Mouse (Mus musculus): Measurements from ENCODE around the gene Mymx. TPM values are rescaled to one million over a fixed set of nuclear protein-coding genes. Genes with fewer than 3 reads are reported as not detected.

Mymx gene
- polyA plus RNA-seq, 1 experiment, result 0.42 TPM

DNA sequence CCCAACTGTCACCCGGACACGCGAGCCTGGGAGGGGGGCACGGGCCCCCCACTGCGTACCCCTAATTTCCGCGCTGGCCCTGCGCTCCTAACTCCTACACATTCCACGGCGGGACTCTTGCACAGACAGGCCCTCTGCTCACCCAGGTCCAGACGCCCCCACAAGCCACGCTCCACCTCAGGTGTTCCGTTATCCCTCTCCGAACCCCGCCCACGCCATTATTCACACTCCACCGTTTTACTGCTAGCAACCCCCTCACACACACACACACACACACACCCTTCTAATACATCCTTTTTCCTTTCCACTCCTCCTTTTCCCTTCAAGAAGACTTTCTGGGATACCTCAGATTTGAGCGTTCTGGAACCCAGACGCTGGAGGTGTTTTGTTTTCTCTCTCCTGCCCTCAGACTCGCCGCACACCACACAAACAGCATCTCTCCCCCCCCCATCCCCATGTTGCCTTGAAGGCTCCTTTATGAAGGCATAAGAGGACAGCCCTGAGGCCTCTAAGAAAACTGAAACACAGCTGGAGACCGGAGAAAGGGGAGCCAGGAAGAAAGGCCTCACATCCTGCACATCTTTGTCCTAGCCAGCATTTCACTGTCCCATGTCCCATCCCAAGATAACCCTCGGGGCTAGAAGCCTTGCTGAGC lies 6.0 kb downstream of the Mymx start:
- TF ChIP-seq CTCF (IDR thresholded peaks at IDR 0.05; ENCODE audit: borderline replicate concordance, extremely low read depth, insufficient read depth, insufficient read length) (no peak), POLR2A (IDR thresholded peaks at IDR 0.05; ENCODE audit: borderline replicate concordance, extremely low read depth, insufficient read depth, insufficient read length, poor library complexity, severe bottlenecking) (no peak)
- no peak for DNase-seq (ENCODE audit: low read depth)

GRCm38 (mm10) chr17:45594881-45595735 lies 6.8 kb downstream of the Mymx start:
- TF ChIP-seq POLR2A (IDR thresholded peaks at IDR 0.05; ENCODE audit: borderline replicate concordance, extremely low read depth, insufficient read depth, insufficient read length, poor library complexity, severe bottlenecking), result peak; percentile 17; the same call in 1 of the 2 replicates
- TF ChIP-seq CTCF (IDR thresholded peaks at IDR 0.05; ENCODE audit: borderline replicate concordance, extremely low read depth, insufficient read depth, insufficient read length), result no peak
- peak; percentile 81 for DNase-seq (ENCODE audit: low read depth)

GRCm38 (mm10) chr17:45594195-45594594 lies 7.7 kb downstream of the Mymx start:
- TF ChIP-seq POLR2A (IDR thresholded peaks at IDR 0.05; ENCODE audit: borderline replicate concordance, extremely low read depth, insufficient read depth, insufficient read length, poor library complexity, severe bottlenecking) (no peak), CTCF (IDR thresholded peaks at IDR 0.05; ENCODE audit: borderline replicate concordance, extremely low read depth, insufficient read depth, insufficient read length) (no peak)

DNA sequence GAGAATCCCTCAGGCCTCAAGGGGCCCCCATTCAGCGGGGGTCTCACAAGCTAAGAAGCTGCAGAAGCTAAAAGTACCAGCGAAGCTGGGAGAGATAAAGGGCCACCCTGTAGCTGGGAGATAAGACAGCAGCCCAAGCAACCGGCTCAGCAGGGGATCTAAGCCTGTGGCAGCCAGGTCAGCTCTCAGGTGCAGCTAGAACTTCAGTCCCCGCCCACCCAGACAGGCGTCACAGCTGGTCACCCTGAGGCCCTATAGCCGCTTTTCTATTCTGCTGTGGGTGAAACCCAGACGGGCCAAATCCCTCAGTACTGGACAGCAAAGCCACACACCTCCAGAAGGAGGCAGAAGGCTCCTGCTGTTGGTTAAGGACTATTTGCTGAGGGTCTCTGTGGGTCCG lies 8.4 kb downstream of the Mymx start:
- DNase-seq (ENCODE audit: low read depth), result no peak
- TF ChIP-seq CTCF (IDR thresholded peaks at IDR 0.05; ENCODE audit: borderline replicate concordance, extremely low read depth, insufficient read depth, insufficient read length) (no peak), POLR2A (IDR thresholded peaks at IDR 0.05; ENCODE audit: borderline replicate concordance, extremely low read depth, insufficient read depth, insufficient read length, poor library complexity, severe bottlenecking) (no peak)

More at GRCm38 (mm10) chr17:45594195-45594594, 7.7 kb downstream of the Mymx start:
- DNase-seq (ENCODE audit: low read depth), result no peak

DNA sequence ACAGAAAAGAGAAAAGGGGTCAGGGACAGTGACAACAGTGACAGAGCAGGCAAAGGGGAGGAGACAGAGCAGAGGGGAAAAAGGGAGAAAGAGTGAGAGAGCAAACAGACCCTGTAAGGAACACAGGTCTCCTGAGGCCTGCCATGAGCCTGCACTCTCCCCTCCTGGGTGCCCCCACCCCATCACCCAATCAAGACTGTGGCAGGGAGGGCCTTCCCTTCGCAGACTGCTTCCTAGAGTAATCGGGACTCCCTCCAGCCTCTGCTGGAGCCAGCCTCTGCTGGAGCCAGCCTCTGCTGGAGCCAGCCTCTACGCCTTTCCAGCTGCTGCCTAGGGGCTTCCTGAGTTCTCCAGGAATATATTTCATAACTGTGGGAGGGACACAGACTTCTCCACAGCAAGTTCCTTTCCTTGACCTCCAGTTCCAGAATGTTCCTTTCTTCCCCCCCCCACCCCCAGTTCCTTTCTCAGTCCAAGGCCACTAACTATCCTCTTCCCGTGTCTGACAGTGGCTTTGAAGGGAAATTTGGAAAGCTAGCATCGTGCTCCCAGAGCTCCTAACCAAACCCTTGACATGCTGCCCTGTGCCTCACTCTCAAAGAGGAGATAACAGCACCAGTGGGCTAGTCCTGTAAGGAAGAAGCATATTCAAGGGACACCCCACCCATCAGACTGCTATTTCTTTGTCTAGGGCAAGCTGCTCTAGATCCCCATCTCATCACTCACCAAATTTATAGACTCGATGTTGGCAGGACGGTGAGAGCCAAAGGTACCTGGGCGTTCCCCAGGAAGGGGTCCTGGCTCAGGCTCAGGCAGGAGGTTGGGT lies 9.1 kb downstream of the Mymx start:
- TF ChIP-seq CTCF (IDR thresholded peaks at IDR 0.05; ENCODE audit: borderline replicate concordance, extremely low read depth, insufficient read depth, insufficient read length) (no peak), POLR2A (IDR thresholded peaks at IDR 0.05; ENCODE audit: borderline replicate concordance, extremely low read depth, insufficient read depth, insufficient read length, poor library complexity, severe bottlenecking) (no peak)

DNA sequence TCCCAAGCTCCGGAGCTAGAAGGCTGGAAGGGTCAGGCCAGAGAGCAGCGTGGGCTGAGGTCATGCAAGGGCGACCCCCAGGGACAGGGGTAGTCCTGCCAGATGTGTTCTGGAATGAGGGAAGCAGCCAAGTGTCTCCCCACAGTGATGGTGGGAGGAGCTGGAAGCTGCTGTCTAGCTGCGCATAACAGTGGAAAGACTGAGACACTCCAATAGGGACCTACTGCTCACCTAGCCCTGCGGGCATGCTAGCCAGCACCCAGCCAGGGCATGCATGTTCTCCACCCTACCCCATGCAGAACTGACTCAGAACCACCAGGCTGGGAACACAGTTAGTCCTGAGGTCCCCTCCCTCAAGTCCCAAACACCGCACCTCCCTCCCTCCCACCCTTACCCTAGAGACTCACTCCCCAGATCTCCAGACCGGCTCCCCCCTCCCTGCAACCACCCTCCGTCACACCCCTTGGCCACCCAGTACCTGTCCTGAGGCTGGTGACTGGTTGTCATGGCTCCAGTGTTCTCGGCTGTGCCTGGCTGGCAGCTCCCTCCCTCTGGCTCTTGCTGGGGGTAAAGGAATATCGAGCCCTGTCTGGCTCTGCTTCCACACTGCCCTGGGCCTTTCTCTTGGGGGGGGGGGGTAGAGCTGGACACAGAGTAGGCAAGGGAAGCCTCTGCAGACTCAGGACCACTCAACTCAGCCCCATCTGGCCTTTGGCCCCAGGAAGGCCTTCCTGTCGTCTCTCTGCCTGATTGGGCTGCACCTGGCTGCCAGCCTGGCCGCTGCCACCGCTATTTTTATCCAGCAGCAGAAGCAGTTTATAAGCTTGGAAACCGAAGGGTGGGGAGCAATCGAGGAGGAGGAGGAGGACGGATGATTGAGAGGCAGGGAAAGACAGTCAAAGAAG lies 9.9 kb downstream of the Mymx start:
- TF ChIP-seq CTCF (IDR thresholded peaks at IDR 0.05; ENCODE audit: borderline replicate concordance, extremely low read depth, insufficient read depth, insufficient read length) (no peak), POLR2A (IDR thresholded peaks at IDR 0.05; ENCODE audit: borderline replicate concordance, extremely low read depth, insufficient read depth, insufficient read length, poor library complexity, severe bottlenecking) (no peak)
- DNase-seq (ENCODE audit: low read depth), result no peak

More for the DNA sequence above, 9.1 kb downstream of the Mymx start:
- no peak for DNase-seq (ENCODE audit: low read depth)

DNA sequence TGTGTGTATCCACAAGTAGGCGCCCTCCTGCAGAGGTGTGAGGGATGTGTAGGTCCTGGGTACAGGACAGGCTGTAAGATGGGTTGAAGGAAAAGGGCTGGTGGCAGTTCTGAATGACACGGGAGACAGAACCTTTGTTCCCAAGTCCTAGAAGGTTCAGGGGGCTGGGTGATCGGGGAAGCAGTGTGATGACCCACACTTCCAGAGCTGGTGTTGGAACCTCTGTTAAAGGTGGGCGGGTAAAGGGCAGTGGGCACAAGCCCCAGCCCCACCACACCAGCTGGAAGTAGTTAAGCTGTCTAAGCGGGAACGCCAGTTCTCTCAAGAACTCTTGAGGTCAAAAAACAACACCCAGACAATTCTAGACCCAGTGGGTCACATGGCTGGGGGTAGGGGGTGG lies 11.5 kb downstream of the Mymx start:
- DNase-seq (ENCODE audit: low read depth), result no peak
- no peak for TF ChIP-seq CTCF (IDR thresholded peaks at IDR 0.05; ENCODE audit: borderline replicate concordance, extremely low read depth, insufficient read depth, insufficient read length)
- TF ChIP-seq POLR2A (IDR thresholded peaks at IDR 0.05; ENCODE audit: borderline replicate concordance, extremely low read depth, insufficient read depth, insufficient read length, poor library complexity, severe bottlenecking), result no peak

DNA sequence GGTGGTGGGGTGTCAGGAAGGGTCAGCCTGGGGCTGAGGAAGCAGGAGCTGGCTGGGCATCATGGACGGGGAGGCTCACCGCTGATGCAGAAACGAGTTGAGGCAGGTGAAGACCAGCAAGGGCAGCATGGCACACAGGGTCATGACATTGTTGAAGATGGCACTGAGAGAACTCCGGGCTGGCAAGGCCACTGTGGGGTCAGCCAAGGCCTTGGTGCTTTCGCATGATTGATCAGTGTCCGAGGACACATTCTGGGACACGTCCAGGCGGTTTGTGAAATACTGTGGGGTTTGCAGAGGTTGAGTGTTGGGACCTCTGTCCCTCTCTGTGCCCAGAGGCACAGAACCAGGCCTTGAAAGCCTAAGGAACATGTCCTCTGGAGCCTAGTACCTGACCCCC lies 12.1 kb downstream of the Mymx start:
- DNase-seq (ENCODE audit: low read depth), result no peak
- no peak for TF ChIP-seq CTCF (IDR thresholded peaks at IDR 0.05; ENCODE audit: borderline replicate concordance, extremely low read depth, insufficient read depth, insufficient read length)

GRCm38 (mm10) chr17:45589236-45589635 lies 12.7 kb downstream of the Mymx start:
- TF ChIP-seq POLR2A (IDR thresholded peaks at IDR 0.05; ENCODE audit: borderline replicate concordance, extremely low read depth, insufficient read depth, insufficient read length, poor library complexity, severe bottlenecking), result no peak
- no peak for TF ChIP-seq CTCF (IDR thresholded peaks at IDR 0.05; ENCODE audit: borderline replicate concordance, extremely low read depth, insufficient read depth, insufficient read length)
- no peak for DNase-seq (ENCODE audit: low read depth)

DNA sequence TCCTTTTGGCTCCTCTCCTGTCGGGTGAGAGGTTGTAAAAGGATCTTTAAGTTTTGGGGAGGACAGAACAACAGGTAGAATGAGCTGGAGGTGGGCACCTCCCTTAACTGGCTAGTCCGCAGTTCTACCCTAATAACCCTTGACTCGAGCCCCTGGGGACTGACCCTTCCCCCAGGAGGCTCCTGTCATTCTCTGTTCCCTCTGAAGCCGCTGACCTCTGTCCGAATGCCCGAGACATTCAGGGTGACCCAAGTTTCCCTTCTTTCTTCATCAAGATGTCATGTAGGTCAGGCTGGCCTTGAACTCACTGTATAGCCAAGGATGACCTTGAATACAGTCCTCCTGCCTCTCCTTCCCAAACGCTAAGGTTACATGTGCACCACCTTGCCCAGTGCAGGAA lies 13.5 kb downstream of the Mymx start:
- TF ChIP-seq POLR2A (IDR thresholded peaks at IDR 0.05; ENCODE audit: borderline replicate concordance, extremely low read depth, insufficient read depth, insufficient read length, poor library complexity, severe bottlenecking), result no peak
- TF ChIP-seq CTCF (IDR thresholded peaks at IDR 0.05; ENCODE audit: borderline replicate concordance, extremely low read depth, insufficient read depth, insufficient read length), result no peak

More for the DNA sequence above, 13.5 kb downstream of the Mymx start:
- no peak for DNase-seq (ENCODE audit: low read depth)

Data from brain, embryonic 14.5 days (tissue).